Comparison of ENCODE assay signal across 14 mouse cellular contexts in genomic region chr6:37779893-37780292, GRCm38 (mm10).
"Had no signal": no experiment of that assay in that cellular context is flagged by ENCODE, and none has a peak within 500 bp of the region (broad histone marks: within the 10 kb centered on the region; RNA-seq: fewer than 3 reads in every experiment).

No protein-coding gene starts in this region.

- H3K27ac ChIP-seq: intestine, embryonic 15.5 days; left cerebral cortex, adult 2 months; limb, embryonic 10.5 days; midbrain, embryonic 15.5 days; neural tube, embryonic 12.5 days had no signal

- ATAC-seq: intestine, embryonic 15.5 days; lung, postnatal 0 days; midbrain, embryonic 15.5 days had no signal

- H3K9ac ChIP-seq: intestine, embryonic 15.5 days; midbrain, embryonic 15.5 days; neural tube, embryonic 12.5 days had no signal

- DNase-seq: kidney, postnatal 25 days; lung, adult 2 months; lung, postnatal 36 days; retina, postnatal 1 day; right cerebral cortex, postnatal 4 days; spleen, adult 18-20 months; thymus, postnatal 36 days had no signal

- H3K9me3 ChIP-seq: intestine, embryonic 15.5 days; midbrain, embryonic 15.5 days had no signal

- H3K36me3 ChIP-seq: intestine, embryonic 15.5 days; limb, embryonic 10.5 days; midbrain, embryonic 15.5 days; neural tube, embryonic 12.5 days had no signal

- H3K27me3 ChIP-seq: intestine, embryonic 15.5 days; midbrain, embryonic 15.5 days; neural tube, embryonic 12.5 days had no signal

- H3K4me3 ChIP-seq: intestine, embryonic 15.5 days; left cerebral cortex, adult 2 months; limb, embryonic 10.5 days; midbrain, embryonic 15.5 days; neural tube, embryonic 12.5 days had no signal

- H3K4me2 ChIP-seq: intestine, embryonic 15.5 days; midbrain, embryonic 11.5 days; midbrain, embryonic 15.5 days; neural tube, embryonic 12.5 days had no signal

- H3K4me1 ChIP-seq: intestine, embryonic 15.5 days; limb, embryonic 10.5 days; midbrain, embryonic 15.5 days; neural tube, embryonic 12.5 days had no signal
